Mouse (Mus musculus): ENCODE measurements around the gene Slfn14.
"Not testable (repeated sequence)": the region's sequence is repeated elsewhere in the genome, so short reads cannot be mapped to it uniquely, and the experiment has no call there.

Slfn14 gene

DNA sequence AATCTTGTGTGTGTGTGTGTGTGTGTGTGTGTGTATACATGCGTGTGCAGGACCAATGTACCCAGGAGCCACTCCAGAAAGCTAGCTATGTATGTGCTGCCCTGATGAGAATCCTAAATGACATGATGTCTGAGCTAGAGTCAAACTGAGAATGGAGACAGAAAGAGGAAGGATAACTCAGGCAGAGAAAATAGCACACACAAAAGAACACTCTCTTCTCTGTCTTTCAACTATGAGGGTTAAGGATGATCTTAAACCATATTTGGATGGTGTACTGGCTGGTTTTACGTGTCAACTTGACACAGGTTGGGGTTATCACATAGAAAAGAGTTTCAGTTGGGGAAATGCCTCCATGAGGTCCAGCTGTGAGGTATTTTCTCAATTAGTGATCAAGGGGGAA, 3.1 kb upstream of the Slfn14 start:
- in situ Hi-C loops (cut with MboI; ENCODE audit: unreplicated experiment in 2 of 2): no loop called here

DNA sequence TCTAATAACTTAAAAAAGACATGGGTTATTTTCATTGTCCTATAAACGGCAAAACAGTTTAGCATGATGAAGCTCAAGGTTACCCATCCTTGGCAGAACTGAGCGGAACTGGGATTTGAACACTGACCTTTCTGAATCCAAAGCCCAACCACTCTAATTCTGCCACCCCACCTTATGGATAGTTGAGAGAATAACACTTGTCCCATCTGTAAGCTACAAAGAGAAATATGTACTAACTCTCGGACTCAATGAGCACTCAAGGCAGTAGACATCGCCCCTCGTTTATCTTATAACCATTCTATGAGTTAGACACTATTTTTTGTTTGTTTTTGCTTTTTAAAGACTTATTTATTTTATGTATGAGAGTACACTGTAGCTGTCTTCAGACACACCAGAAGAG, 2.5 kb upstream of the Slfn14 start:
- in situ Hi-C loops (cut with MboI; ENCODE audit: unreplicated experiment in 2 of 2): no loop called here

DNA sequence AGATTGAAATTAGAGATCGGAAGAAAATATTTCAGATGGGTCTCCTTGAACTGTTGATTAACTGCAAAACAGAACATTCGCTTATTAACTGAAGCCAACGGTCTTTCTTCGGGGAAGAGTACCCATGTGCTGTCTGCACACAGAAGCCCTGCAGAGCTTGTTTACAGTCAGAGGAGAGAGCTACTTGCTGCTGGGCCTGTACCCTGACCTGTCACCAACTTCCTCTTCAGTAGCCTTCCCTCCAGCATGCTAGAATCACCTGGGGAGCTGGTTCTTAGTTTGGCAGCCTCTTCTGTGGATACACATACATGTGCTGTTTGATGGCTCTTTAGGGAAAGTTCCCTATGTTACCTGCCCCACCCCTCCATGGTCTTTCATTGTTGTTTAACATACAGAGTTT, 899 bp downstream of the Slfn14 start:
- in situ Hi-C loops (cut with MboI; ENCODE audit: unreplicated experiment in 2 of 2): no loop called here

DNA sequence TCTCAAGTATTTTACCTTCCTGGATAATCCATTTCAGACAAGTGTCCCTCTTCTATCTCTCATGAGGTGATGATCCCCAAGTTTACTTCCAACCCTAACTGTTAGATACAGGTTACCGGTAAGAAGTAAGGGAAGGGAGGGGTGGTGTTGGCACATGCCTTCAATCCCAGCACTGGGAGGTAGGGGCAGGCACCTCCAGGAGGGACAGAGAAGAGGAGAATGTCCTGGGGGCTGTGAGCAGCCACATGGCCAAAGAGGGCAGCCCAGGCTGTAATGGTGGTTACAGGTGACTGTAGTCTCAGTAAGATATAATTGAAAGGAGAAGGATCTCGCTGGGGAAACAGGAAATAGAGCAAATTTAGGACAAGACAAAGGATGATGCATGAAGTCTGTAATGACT, 4.4 kb downstream of the Slfn14 start:
- in situ Hi-C loops (cut with MboI; ENCODE audit: unreplicated experiment in 2 of 2): loop anchor here in 1 of 2 experiments (5.0 kb wide), 1 partner anchor 50 kb away; no protein-coding TSS in a partner anchor

DNA sequence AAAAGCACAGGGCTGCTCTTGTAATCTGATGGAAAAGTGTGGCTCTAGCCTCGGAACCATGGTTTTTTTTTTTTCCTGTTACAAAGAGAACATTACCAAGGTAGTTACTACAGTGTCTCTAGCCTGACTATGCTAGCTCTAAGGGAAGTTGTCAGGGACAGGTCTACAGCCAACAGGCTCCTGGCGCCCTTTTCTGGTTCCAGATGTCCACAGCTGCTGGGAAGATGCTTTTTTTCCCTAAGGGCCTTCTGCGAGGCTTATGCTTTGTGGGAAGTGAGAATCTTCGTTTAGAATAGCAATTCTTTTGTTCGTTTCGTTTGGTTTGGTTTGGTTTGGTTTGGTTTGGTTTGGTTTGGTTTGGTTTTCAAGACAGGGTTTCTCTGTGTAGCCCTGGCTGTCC, 6.8 kb downstream of the Slfn14 start:
- in situ Hi-C loops (cut with MboI; ENCODE audit: unreplicated experiment in 2 of 2): loop anchor here in 1 of 2 experiments (5.0 kb wide), 1 partner anchor 47 kb away; no protein-coding TSS in a partner anchor

DNA sequence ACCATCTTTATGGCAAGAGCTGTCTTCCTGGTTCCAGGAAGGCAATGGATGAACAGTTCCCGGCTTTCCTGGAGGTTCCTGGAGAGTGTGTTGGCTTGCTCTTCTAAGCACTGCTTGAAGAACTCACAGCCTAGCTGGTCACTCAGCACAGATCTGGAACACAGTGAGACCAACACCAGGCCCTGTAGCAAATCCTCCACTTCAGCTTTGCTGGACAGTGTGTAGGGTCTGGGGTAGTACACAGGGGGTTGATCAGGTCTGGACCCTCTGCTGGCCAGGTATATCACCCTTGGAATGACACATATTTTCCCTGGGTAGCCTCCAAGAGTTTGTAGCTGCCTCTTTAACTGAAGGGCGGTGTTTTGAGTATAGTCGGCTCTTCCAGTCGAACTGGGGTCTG, 7.5 kb downstream of the Slfn14 start:
- in situ Hi-C loops (cut with MboI; ENCODE audit: unreplicated experiment in 2 of 2): no loop called here

DNA sequence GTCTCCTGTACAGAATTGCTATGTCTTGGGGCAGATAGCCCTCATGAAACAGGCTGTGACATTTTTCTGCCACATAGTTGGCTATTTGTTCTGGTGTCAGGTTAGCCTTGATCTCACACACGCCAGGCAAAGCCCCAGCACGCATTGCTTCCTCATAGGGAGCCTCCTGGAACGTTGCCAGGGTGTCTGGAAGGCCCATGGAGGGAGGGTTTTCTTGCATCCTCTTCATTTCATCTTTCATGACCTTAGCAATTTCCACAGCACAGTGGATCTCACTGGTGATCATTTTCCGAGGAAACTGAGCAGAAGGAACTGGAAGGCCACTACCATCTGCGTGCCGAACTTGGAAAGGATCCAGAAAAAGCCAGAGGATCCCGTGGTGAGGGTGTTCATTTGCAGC, 10.3 kb downstream of the Slfn14 start:
- in situ Hi-C loops (cut with MboI; ENCODE audit: unreplicated experiment in 2 of 2): no loop called here

DNA sequence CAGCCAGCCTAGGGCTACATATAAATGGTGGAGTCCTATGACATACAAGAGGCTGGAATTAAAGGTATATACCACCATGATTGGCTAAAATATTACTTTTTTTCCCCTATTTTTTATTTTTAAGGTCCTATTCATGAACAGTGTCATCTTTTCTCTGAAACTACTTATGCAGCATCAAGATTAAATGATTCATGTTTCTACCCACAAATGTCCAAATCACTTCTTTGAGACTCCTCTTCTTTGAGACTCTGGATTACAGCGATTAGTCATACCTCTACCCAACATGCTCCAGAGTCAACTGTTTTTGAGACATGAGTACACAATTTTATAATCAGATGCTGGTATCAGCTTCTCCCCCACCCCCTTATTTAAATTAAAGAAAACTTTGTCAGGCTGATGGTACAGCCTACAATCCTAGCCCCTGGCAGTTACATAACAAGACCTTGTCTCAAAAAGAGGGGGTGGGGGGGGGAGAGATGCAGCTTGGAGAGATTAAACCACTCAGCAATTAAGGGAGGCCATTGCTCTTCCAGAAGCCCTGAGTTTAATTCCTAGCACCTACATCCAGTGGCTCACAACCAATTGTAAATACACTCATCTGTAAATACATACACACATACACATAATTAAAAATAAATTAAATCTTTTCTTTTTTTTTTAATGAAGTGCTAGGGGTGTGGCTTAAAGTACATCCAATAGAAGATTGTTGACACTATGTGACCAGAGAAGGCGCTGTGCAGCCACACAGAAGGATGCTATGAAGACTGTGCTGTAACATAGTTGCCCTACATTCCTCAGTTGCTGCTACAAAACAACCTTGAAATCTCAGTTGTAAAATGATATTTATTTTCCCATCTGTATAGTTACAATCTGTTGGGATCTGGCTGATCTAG, 14.3 kb downstream of the Slfn14 start:
- in situ Hi-C loops (cut with MboI; ENCODE audit: unreplicated experiment in 2 of 2): no loop called here

DNA sequence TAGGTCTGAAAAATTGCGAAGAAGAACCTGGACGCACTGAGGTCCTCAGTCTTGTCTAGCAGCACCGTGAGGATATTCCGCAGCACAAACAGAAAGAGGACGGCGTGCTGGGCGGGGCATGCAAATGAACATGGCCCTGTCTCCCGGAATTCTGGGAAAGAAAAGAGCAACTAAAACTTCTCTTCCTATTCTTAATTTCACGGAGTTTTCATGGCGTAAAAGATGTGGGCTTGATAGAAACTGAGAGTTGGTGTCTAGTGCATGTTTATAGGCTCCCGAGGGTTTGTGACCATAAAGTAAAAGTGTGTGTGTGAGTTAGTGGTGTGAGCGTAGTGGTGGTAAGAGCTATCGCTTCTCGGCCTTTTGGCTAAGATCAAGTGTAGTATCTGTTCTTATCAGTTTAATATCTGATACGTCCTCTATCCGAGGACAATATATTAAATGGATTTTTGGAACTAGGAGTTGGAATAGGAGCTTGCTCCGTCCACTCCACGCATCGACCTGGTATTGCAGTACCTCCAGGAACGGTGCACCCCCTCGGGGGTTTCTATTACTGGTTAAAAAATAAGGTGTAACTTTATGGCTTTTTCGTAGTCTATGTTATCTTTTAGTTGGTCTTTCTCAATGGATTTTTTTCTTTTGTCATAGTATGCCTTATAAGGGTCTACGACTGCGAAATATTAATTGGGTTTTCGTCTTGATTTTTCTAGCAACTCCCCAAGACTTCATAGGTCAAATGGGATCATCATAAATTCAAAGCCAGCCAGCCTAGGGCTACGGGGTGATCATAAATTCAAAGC, 15.2 kb downstream of the Slfn14 start:
- in situ Hi-C loops (cut with MboI; ENCODE audit: unreplicated experiment in 2 of 2): no loop called here

DNA sequence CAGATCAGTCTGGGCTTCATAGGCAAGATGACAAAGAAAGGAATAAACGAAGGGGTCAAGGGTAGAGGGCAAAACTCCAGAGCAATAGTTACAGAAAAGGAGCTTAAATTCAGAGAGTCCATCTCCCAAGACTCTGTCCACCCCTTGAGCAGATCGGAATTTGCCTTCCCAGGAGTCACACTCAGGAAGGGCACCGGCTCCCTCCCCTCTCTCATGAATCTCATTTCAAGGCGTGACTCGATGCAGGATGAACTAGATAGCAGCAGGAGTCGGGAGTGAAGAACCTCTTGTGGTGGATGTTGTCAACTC, 15.7 kb downstream of the Slfn14 start:
- in situ Hi-C loops (cut with MboI; ENCODE audit: unreplicated experiment in 2 of 2): no loop called here

DNA sequence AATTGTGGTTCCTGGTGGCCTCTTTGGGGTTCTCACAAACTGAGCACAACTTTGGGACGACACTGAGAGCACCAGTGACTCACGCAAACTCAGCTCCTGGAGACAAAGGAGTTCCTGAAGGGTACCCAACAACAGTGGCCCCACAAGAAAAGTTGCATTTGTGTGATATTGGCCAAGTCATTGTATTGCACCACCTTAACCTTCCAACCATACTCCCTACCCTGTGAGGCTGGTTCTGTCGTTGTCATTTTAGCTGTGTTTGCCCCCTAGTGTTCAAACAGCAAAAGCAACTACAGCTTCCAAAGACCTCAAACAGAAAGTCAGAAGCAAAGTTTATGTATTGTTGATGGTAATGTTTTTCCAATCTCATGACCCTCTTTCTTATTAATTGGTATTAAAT, 23.4 kb downstream of the Slfn14 start:
- in situ Hi-C loops (cut with MboI; ENCODE audit: unreplicated experiment in 2 of 2): no loop called here

DNA sequence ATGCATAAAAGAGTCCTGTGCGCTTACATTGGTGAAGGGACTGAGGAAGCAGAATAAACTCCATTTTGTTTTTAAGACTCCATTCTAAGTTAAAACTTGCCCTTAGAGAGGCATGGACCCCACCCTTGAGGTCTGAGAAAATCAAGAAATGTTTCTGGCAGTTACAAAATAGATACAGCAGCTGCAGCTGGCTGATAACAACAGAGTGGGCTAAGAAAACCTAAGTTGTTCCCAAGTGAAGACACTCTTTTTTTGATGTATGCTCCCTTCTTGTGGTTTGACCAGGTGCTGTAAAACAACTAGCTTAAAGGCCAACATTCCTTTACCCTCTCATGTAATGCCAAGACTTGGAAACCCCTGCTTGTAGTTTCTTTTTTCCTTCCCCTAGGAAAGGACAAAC, 23.9 kb downstream of the Slfn14 start:
- in situ Hi-C loops (cut with MboI; ENCODE audit: unreplicated experiment in 2 of 2): no loop called here

DNA sequence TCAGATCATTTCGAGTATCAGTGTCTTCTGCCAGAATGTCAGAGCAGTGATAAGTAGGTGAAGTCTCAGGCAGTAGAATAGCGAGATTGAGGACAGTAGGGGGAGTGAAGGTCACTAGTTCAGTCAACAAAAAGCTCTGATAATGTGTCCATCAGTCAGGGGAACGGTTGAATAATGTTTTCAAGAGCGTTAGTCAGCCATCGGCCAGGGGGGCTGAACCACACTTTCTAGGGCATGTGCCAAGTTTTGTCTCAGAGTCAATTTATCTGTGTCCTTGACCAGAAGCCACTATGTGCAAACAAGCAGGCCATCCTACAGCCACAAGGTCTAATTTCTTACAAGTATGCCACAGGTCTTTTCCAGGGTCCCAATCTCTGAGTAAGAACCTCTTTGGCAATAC, 29.3 kb downstream of the Slfn14 start:
- in situ Hi-C loops (cut with MboI; ENCODE audit: unreplicated experiment in 2 of 2): not testable (repeated sequence)

DNA sequence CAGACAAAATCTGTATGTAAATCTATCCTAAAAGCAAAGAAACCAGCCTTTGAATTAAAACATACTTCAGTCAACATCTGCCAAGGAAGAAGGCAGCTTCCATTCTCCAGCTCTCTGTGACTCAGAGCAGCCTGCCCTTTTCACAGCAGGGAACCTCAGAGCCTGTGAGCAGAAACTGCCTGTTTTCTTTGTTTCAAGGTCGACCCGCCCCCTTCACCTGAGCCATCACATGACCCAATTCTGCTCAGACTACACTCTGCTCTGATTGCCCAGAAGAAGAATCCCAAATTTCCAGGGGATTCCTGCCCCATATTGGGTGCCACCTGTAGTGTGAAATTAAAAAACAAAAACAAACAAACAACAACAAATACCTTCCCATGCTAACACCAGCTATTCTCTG, 46.7 kb downstream of the Slfn14 start:
- in situ Hi-C loops (cut with MboI; ENCODE audit: unreplicated experiment in 2 of 2): no loop called here

DNA sequence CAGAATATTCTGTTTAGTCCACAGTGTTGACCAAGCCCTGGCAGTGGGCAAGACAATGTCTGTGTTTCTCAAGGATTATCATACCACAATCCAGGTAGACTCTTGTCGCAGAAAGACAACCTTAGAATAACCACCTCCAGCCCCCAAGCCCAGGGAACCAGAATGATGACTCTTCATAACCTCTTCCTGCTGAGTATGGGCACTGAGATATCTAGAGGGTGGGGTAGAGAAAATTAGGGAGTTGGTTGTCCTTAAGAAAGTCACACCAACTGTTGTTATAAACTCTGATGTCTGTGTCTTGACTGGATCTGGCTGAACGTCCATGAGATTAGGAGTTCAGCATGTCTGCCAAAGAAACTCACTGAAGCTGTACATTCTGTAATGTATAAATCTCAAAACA, 48.1 kb downstream of the Slfn14 start:
- in situ Hi-C loops (cut with MboI; ENCODE audit: unreplicated experiment in 2 of 2): no loop called here

DNA sequence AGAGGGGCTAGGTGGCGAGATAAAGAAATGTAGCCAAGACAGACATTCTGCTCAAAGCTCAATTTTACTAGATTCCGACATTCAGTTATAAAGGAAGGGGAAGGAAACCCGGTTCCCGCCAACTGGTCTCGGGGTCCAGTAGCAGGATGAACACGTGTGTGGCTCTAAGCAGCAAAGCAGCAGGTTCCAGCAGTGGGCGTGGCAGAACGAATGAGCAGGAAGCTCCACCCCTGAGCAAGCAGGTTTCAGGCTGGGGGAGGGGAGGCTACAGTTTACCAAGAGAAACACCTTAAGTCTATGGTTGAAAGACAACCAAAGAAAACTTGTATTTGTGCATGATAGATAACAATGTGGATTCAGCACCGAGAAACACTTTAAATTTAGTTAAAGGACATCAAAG, 49.1 kb downstream of the Slfn14 start:
- in situ Hi-C loops (cut with MboI; ENCODE audit: unreplicated experiment in 2 of 2): not testable (repeated sequence)

DNA sequence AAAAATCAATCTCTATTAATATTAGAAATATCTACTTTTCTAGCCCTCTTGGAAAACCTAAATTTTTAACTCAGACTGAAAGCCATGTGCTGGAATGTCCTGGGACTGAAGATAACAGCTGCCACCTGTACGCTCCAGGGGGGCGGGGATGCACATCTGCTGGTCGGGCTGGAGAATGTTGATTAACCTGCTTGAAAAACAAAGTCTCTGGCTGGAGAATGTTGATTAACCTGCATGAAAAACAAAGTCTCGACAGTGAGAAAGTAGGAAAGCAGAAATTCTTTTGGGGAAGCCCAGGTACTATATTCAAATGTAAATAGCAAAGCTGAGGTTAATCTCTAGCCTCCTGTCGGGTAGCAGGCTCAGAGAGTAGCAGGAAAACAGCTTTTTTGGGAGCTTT, 52.9 kb downstream of the Slfn14 start:
- in situ Hi-C loops (cut with MboI; ENCODE audit: unreplicated experiment in 2 of 2): loop anchor here in 1 of 2 experiments (5.0 kb wide), 2 partner anchors 49 to 316 kb away; no protein-coding TSS in a partner anchor

DNA sequence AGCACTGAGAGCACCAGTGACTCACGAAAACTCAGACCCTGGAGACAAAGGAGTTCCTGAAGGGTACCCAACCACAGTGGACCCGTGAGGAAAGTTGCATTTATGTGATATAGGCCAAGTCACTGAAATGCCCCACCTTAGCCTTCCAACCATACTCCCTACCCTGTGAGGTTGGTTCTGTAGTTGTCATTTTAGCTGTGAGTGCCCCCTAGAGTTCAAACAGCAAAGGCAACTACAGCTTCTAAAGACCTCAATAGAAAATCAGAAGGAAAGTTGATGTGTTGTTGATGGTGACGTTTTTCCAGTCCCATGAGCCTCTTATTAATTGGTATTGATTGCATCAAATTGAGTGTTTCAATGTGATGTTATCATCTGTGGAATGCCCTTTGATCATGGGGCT, 55.6 kb downstream of the Slfn14 start:
- in situ Hi-C loops (cut with MboI; ENCODE audit: unreplicated experiment in 2 of 2): loop anchor here in 1 of 2 experiments (5.0 kb wide), 2 partner anchors 51 to 314 kb away; no protein-coding TSS in a partner anchor

DNA sequence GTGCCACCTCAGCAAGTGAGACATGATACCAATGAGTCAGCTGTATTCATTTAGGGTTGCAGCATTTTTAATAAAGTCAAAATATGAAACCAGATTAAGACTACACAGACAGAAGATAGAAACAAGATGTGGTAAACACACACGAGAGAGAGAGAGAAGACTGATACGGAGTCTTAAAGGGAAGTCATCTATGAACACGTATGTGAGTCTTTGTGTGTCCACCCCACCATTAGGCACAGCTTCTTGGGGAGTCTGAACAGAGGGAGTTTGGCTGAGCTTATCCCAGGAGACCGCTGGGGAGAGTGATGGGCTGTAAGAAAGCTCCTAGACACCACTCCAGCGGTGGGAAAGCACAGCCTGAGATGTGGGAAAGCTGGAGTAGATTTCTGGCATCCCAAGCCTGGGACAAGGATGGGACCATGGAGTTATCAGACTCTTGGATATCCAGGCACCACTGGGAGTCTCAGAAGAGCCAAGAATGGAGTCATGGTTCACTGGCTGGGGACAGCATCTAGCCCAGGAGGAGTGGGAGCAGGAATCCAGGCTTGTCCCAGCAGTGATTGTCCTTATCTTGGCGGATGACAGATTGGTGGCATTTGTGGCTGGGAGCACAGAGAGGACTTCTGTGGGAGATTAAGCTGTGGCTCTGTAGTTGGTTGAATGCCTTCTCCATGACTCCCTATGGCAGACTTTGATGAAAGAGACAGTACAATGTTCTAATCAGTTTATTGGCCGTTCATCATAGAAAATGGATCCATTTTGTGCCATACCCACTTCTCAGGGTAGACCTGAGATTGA, 58.4 kb downstream of the Slfn14 start:
- in situ Hi-C loops (cut with MboI; ENCODE audit: unreplicated experiment in 2 of 2): no loop called here

DNA sequence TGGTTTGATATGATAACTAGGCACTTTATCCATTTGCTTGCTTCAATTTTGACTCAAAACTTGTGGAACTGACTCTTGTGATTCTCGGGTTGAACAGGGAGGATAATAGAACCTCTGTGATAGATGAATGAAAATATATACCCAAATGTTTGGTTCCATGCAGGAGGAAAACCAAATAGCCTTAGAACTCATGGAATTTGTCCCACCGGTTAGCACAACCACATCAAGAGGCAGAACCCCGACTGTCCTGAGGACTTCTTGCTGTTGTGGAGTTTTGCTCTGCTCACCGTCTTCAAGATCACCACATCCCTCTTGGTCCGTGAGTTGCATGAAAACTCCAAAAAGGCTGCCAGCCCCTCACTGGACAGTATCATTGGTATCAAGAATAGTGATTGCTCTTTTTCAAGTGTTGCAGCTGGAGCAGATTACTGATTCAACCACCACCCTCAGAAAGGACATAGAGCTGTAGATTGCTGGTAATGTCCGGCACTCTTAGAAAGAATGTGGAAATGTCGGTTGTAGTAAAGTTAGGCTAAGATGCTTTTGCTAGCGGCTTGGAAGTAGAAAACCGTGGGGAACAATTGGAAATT, 61.1 kb downstream of the Slfn14 start:
- in situ Hi-C loops (cut with MboI; ENCODE audit: unreplicated experiment in 2 of 2): no loop called here

Data from v-Abl transformed pro-B cells (cell line).